Mouse (Mus musculus): Measurements from ENCODE around the gene Epop. TPM values are rescaled to one million over a fixed set of nuclear protein-coding genes. Genes with fewer than 3 reads are reported as not detected.

Epop gene
- 17.6 TPM for polyA plus RNA-seq (2017; shearing (Covaris generic))

DNA sequence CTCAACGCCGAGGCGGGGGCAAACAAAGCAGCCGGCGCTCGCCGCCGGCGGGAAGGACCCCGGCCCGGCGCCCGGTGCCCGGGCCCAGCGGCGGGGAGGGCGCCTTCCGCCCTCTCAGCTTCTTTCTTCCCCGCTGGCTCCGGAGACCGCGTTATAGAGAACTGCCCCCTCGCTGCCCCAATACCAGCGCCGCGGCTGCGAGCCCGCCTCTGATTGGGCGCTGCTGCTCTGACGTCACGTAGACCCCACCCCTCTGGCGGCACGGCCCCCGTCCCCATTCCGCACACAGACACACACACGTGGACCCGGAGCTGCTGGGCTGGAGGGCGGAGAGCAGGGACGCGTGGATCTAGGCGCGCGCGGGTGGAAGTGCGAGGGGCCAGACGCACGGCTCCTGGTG, at the start of gene Epop:
Gene Epop, minus strand, starts transcription at position 127 of the 400 bp plus-strand sequence.

DNA sequence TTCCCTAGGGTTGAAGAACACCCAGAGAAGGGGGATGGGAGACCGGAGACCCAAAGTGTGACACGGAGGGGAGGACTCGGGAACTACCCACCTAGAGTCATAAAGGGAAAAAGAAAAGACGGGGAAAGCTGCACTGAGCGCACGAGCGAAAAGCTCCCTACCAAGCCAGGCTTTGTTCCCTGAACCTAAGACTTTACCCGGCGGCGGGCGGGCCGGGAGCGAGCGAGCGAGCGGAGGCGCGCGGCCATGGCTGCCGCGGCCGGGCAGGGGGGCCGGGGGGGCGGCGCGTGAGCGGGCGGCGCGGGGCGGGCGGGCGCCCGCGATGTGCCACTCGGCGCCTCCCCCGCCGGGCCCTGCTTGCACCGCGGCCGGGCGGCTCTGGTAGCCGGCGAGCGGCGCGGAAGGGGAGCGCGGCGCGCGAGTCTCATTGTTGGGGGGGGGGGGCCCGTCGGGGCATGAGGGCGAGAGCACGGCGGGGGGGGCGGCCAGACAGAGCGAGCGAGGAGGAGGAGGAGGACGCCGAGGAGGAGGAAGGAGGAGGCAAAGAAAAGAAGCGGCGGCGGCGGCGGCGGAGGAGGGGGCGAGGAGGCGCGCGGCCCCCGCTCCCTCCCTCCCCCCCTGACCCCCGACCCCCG, 33.5 kb upstream of the Epop start, which contains the start of gene Mllt6:
Gene Mllt6, plus strand, starts transcription at position 522 of the 635 bp plus-strand sequence.

Other genes starting within 250 kb of the Epop start
- not detected for gene Arhgap23, start 214.2 kb downstream of the Epop start, polyA plus RNA-seq (2017; shearing (Covaris generic))
- gene 4933428G20Rik, start 129.4 kb downstream of the Epop start, polyA plus RNA-seq (2017; shearing (Covaris generic)), result not detected
- not detected for gene Srcin1, start 53.5 kb downstream of the Epop start, polyA plus RNA-seq (2017; shearing (Covaris generic))
- gene Mllt6, start 33.7 kb upstream of the Epop start, polyA plus RNA-seq (2017; shearing (Covaris generic)), result 4.9 TPM
- gene Cisd3, start 56.1 kb upstream of the Epop start, polyA plus RNA-seq (2017; shearing (Covaris generic)), result 53.1 TPM
- gene Pcgf2, start 70.8 kb upstream of the Epop start, polyA plus RNA-seq (2017; shearing (Covaris generic)), result 3.0 TPM
- gene Psmb3, start 73.7 kb upstream of the Epop start, polyA plus RNA-seq (2017; shearing (Covaris generic)), result 303 TPM
- gene Pip4k2b, start 115.0 kb upstream of the Epop start, polyA plus RNA-seq (2017; shearing (Covaris generic)), result 1.9 TPM
- 66.2 TPM for gene Cwc25, start 136.9 kb upstream of the Epop start, polyA plus RNA-seq (2017; shearing (Covaris generic))
- gene 1700001P01Rik, start 146.2 kb upstream of the Epop start, polyA plus RNA-seq (2017; shearing (Covaris generic)), result not detected
- gene Rpl23, start 152.7 kb upstream of the Epop start, polyA plus RNA-seq (2017; shearing (Covaris generic)), result 463 TPM
- 124 TPM for gene Lasp1, start 169.3 kb upstream of the Epop start, polyA plus RNA-seq (2017; shearing (Covaris generic))
- 1.3 TPM for gene B230217C12Rik, start 211.1 kb upstream of the Epop start, polyA plus RNA-seq (2017; shearing (Covaris generic))

Data from effector memory CD4-positive, alpha-beta T cell, adult 7 months (primary cell).